Mouse (Mus musculus) lung, postnatal 0 days (tissue): Measurements from ENCODE around the gene Ssxa1. TPM values are rescaled to one million over a fixed set of nuclear protein-coding genes. Genes with fewer than 3 reads are reported as not detected.
"Not testable (repeated sequence)": the region's sequence is repeated elsewhere in the genome, so short reads cannot be mapped to it uniquely, and the experiment has no call there.

ENCODE experiments used
- ATAC-seq: fragments of 200-750 bp; cut with Nextera tagmentation; 2 replicates; pipeline ENCODE4 v1.8.0; 2017; ENCODE audit warnings: moderate library complexity
- DNase-seq: peaks from one replicate; pipeline ENCODE4 v3.0.0-alpha.2; 2016; ENCODE audit warnings: low spot score
- H3K27ac ChIP-seq: fragments of 300-500 bp; sonication (generic); 2 replicates; pipeline ENCODE4 v1.5.1; 2014; ENCODE audit warnings: antibody characterized with exemption, mild to moderate bottlenecking, low read length, mixed read lengths
- H3K27me3 ChIP-seq: fragments of 300-500 bp; sonication (generic); replicated peaks from 2 replicates; pipeline ENCODE4 v1.6.1; 2014; ENCODE audit warnings: low read length, mixed read lengths; ENCODE audit not compliant: insufficient read depth
- H3K36me3 ChIP-seq: fragments of 300-500 bp; sonication (generic); 2 replicates; pipeline ENCODE4 v1.6.1; 2014; ENCODE audit warnings: low read length, mixed read lengths; ENCODE audit not compliant: insufficient read depth
- H3K4me1 ChIP-seq: fragments of 300-500 bp; sonication (generic); 2 replicates; pipeline ENCODE4 v1.6.1; 2014; ENCODE audit warnings: antibody characterized with exemption, low read depth, low read length, mixed read lengths; ENCODE audit not compliant: insufficient read depth
- H3K4me2 ChIP-seq: fragments of 300-500 bp; sonication (generic); replicated peaks from 2 replicates; pipeline ENCODE4 v1.6.1; 2014; ENCODE audit warnings: low read depth, mild to moderate bottlenecking, low read length, moderate library complexity, mixed read lengths
- H3K4me3 ChIP-seq: fragments of 300-500 bp; sonication (generic); 2 replicates; pipeline ENCODE4 v1.5.1; 2014; ENCODE audit warnings: low read depth, low read length
- H3K9ac ChIP-seq: fragments of 300-500 bp; sonication (generic); replicated peaks from 2 replicates; pipeline ENCODE4 v1.6.1; 2014; ENCODE audit warnings: low read depth, mild to moderate bottlenecking
- H3K9me3 ChIP-seq: fragments of 300-500 bp; sonication (generic); 2 replicates; pipeline ENCODE4 v1.6.1; 2016; ENCODE audit warnings: low read length, mixed read lengths
- CTCF ChIP-seq: IDR thresholded peaks from 2 replicates; pipeline ENCODE4 v1.5.1; 2016; ENCODE audit warnings: antibody characterized with exemption, mild to moderate bottlenecking
- EP300 ChIP-seq: IDR thresholded peaks from 2 replicates; pipeline ENCODE4 v1.6.1; 2016; ENCODE audit warnings: antibody characterized with exemption, mild to moderate bottlenecking, control low read depth
- WGBS: fragments of 180-500 bp; shearing (Covaris S2); extraction: QIAGEN DNeasy Blood & Tissue Kit; methylation state at CpG from one replicate; pipeline ENCODE4 v1.1.7; 2014; 5-methylcytosine and 5-hydroxymethylcytosine counted together
- polyA plus RNA-seq: library from polyadenylated mRNA; unstranded; fragments of >200 nt; fragmentation: Nextera tagmentation; extraction: Ambion mirVana; gene quantifications from 2 replicates; pipeline ENCODE4 v1.2.1, GENCODE M21; 2015

Ssxa1 gene
- not detected in 2 replicates for polyA plus RNA-seq

GRCm38 (mm10) chrX:21115520-21115919 is at the start of gene Ssxa1:
Gene Ssxa1, plus strand, starts transcription at chrX:21115820.
- TF ChIP-seq EP300, result no peak
- no peak for TF ChIP-seq CTCF
- H3K36me3 ChIP-seq, result no peaks in the 10 kb centered on the region
- no peak for ATAC-seq
- H3K9me3 ChIP-seq, result no peaks in the 10 kb centered on the region
- no peak within 1 kb of the TSS for H3K4me3 ChIP-seq
- no peak for DNase-seq
- no peak within 1 kb of the TSS for H3K9ac ChIP-seq
- H3K27me3 ChIP-seq, result no peaks in the 10 kb centered on the region
- WGBS, result 75% methylated on average over 4 of the region's 4 CpGs
- no peaks in the 10 kb centered on the region for H3K4me1 ChIP-seq
- no peak within 1 kb of the TSS for H3K4me2 ChIP-seq
- no peak within 1 kb of the TSS for H3K27ac ChIP-seq

- H3K27me3 ChIP-seq, result no peaks in the 10 kb centered on the region
- H3K4me1 ChIP-seq, result no peaks in the 10 kb centered on the region
- H3K4me2 ChIP-seq, result no peak within 1 kb of the TSS
- no peak for TF ChIP-seq CTCF
- TF ChIP-seq EP300, result no peak
- no peaks in the 10 kb centered on the region for H3K36me3 ChIP-seq
- H3K27ac ChIP-seq, result no peak within 1 kb of the TSS
- no peak within 1 kb of the TSS for H3K4me3 ChIP-seq
- H3K9ac ChIP-seq, result no peak within 1 kb of the TSS
- no peak for DNase-seq
- no peak for ATAC-seq
- H3K9me3 ChIP-seq, result no peaks in the 10 kb centered on the region
These were observed 47.5 kb upstream of the Ssxa1 start, which contains the start of gene Spaca5 for GRCm38 (mm10) chrX:21068106-21068505. Gene Spaca5, plus strand, starts transcription at chrX:21068406.

- H3K9me3 ChIP-seq, result no peaks in the 10 kb centered on the region
- H3K9ac ChIP-seq, result no peak overlapping the region
- H3K4me2 ChIP-seq, result peak overlapping the region; percentile 47
- H3K27me3 ChIP-seq, result no peaks in the 10 kb centered on the region
- 33% methylated on average over 6 of the region's 6 CpGs for WGBS
- DNase-seq, result no peak
- H3K4me3 ChIP-seq, result peak overlapping the region; percentile 41
- H3K27ac ChIP-seq, result no peak overlapping the region
- no peak; the same call in 1 of the 2 replicates for ATAC-seq
- no peaks in the 10 kb centered on the region for H3K4me1 ChIP-seq
- no peaks in the 10 kb centered on the region for H3K36me3 ChIP-seq
- TF ChIP-seq CTCF (no peak), EP300 (no peak)
These were observed 27.0 kb upstream of the Ssxa1 start for GRCm38 (mm10) chrX:21088645-21088982.

- peak; percentile 88 for ATAC-seq
These were observed 26.4 kb upstream of the Ssxa1 start, which contains the start of gene Zfp300 for GRCm38 (mm10) chrX:21088983-21089866. Gene Zfp300, minus strand, starts transcription at chrX:21089527.

GRCm38 (mm10) chrX:21089867-21090239 is 25.8 kb upstream of the Ssxa1 start:
- no peak for DNase-seq
- Histone ChIP-seq H3K27me3 (no peaks in the 10 kb centered on the region), H3K36me3 (no peaks in the 10 kb centered on the region), H3K4me1 (no peaks in the 10 kb centered on the region), H3K9me3 (no peaks in the 10 kb centered on the region), H3K27ac (no peak overlapping the region), H3K4me2 (peak overlapping the region; percentile 47; the same call in 1 of the 2 replicates), H3K9ac (no peak overlapping the region), H3K4me3 (peak overlapping the region; percentile 41)
- ATAC-seq, result no peak
- no peak for TF ChIP-seq EP300
- TF ChIP-seq CTCF, result no peak
- WGBS, result 45% methylated on average over 7 of the region's 7 CpGs

More at GRCm38 (mm10) chrX:21088983-21089866, 26.4 kb upstream of the Ssxa1 start, which contains the start of gene Zfp300:
- peak within 1 kb of the TSS; percentile 41 for H3K4me3 ChIP-seq
- H3K9me3 ChIP-seq, result no peaks in the 10 kb centered on the region
- peak within 1 kb of the TSS; percentile 69 for H3K27ac ChIP-seq
- WGBS, result 17% methylated on average over 27 of the region's 27 CpGs
- peak within 1 kb of the TSS; percentile 32 for H3K9ac ChIP-seq
- no peaks in the 10 kb centered on the region for H3K27me3 ChIP-seq
- H3K4me2 ChIP-seq, result peak within 1 kb of the TSS; percentile 47
- peak; percentile 83 for DNase-seq
- TF ChIP-seq EP300 (no peak), CTCF (no peak)
- no peaks in the 10 kb centered on the region for H3K4me1 ChIP-seq
- H3K36me3 ChIP-seq, result no peaks in the 10 kb centered on the region

- H3K27ac ChIP-seq, H3K9me3 ChIP-seq, H3K4me3 ChIP-seq, DNase-seq, H3K36me3 ChIP-seq, H3K9ac ChIP-seq, ATAC-seq, H3K4me1 ChIP-seq, H3K27me3 ChIP-seq, H3K4me2 ChIP-seq: not testable (repeated sequence)
- WGBS, result 95% methylated on average over 18 of the region's 25 CpGs
These were observed 31.1 kb downstream of the Ssxa1 start for GRCm38 (mm10) chrX:21146675-21147074.

Other genes with a start within 250 kb of the Ssxa1 start
- 20.2 and 26.5 TPM in 2 replicates for gene Timp1, start 245.7 kb upstream of the Ssxa1 start, polyA plus RNA-seq
- 0.05 TPM in 1 of 2 replicates, not detected in the other for gene Syn1, start 194.8 kb upstream of the Ssxa1 start, polyA plus RNA-seq
- 11.3 and 14.3 TPM in 2 replicates for gene Cfp, start 184.3 kb upstream of the Ssxa1 start, polyA plus RNA-seq
- gene Elk1, start 165.2 kb upstream of the Ssxa1 start, polyA plus RNA-seq, result 5.2 and 5.7 TPM in 2 replicates
- gene Uxt, start 153.8 kb upstream of the Ssxa1 start, polyA plus RNA-seq, result 55.8 and 69.5 TPM in 2 replicates
- gene Zfp182, start 53.5 kb upstream of the Ssxa1 start, polyA plus RNA-seq, result 3.7 and 4.4 TPM in 2 replicates
- gene Spaca5, start 47.4 kb upstream of the Ssxa1 start, polyA plus RNA-seq, result not detected in 2 replicates
- 1.1 and 1.5 TPM in 2 replicates for gene Zfp300, start 26.3 kb upstream of the Ssxa1 start, polyA plus RNA-seq
- not detected in 2 replicates for gene Gm21876, start 59.8 kb downstream of the Ssxa1 start, polyA plus RNA-seq